Mouse (Mus musculus) liver (tissue): Measurements from ENCODE around the gene Kmt2c.
"Not testable (repeated sequence)": the region's sequence is repeated elsewhere in the genome, so short reads cannot be mapped to it uniquely, and the experiment has no call there.

ENCODE experiments used
- DNase-seq: peaks from one replicate; pipeline ENCODE4 v3.0.0-alpha.2; 2020; ENCODE audit warnings: mixed read lengths

Gene Kmt2c

DNA sequence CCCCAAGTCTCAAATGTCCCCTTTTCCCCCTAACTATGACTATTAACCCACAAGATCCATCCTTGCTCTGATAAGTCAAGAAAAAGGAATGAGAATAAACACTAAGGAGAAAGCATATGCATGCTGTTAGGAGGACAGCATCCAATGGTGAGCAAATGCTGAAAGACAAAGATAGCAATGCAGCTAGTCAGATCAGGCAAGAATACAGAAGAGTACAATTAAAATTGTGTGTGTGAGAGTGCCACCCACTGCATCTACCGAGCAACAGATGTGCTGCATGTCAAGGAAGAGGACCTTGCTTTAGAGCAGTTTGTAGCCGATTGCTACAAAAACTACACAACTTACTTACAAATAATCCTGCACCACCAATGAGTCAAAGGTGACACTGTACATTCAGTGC is 145.1 kb downstream of the Kmt2c start:
- no peak for DNase-seq

DNA sequence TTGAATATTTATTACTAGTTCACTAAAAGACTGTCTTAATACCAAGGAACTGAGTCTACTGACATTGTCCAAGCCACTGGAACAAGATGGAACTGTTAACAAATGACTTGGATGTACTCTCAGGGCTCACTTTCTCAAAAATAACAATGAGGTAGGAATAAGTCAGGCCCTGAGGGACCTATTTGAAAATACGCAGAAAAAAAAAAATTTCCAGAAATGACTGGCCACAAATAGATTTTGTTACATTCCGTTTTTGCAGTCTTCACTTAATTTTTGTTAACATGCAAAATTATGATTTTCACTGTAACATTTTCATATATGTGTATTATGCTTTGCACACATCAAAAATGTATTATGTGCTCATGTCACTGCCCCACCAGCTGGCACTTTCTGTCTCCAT is 167.3 kb downstream of the Kmt2c start:
- DNase-seq, result no peak

DNA sequence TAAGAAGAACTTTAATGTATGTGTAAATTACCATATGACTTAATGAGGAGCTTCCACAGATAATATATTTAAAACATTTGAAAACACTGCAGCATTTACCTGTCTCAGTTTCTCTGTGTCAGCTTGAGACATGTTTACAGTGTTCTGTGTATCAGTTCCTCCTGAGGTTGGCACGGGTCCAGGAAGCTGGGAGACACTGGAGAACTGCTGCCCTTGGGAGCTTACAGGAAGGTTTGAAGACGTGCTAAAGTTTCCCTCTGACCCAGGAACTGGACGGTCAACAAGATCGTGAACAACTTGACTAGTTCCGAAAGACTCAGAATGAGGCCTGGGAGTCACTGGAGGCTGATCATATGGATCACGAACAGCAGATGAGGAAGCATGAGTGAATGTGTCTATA is 184.7 kb downstream of the Kmt2c start:
- no peak for DNase-seq

DNA sequence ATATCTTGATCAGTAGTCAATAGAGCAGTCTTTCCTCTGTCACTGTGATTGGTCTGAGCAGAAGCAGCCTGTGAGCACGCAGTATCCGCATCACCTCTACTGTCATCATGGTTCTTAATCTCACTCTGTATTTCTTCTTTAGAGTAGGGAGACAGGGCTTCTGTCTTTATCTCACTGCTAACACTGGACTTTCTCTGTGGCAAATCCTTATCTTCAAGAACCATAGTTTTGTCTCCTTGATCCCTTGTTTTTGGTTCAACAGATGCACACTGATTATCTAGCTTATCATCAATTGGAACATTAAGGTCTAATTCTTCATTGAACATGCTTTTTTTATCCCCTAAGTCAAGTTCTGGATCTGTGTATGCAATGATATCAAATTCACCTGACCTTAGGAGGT is 188.4 kb downstream of the Kmt2c start:
- DNase-seq, result no peak

DNA sequence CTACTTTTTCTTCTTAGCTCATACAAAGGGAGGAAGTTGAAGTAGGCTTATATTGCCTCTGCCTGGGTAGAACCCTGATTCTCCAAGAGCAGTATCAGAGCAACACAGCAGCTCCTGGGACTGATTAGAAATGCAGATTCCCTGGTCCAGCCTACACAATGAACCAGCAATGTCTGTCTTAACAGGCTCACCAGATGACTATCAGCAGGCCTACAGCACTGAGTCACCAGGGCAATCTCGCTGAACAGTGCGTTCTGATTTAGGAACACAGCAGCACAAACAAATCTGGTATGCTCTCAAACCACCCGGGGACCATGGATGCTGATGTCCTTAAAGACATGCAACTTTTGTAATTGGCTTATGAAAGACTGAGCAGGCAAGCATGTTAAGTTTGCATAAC is 201.8 kb downstream of the Kmt2c start:
- DNase-seq, result no peak

DNA sequence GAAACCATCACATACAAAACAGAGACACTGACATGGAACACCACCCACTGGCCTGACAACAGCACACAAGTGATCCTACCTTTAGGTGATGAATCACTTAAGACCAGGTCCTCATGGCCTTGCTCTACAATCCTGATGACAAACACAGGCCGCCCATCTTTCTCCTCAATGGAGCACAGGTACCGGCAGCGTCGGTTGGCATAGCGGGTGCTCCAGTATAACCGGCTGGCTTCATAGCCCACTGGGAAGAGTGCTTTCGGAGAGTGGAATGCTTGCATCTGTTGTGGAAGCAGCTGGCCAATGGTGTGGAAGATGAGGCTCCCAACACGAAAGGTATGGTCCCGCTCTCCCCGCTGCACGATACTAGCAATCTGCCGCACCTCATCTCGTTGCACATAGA is 214.6 kb downstream of the Kmt2c start:
- no peak for DNase-seq

DNA sequence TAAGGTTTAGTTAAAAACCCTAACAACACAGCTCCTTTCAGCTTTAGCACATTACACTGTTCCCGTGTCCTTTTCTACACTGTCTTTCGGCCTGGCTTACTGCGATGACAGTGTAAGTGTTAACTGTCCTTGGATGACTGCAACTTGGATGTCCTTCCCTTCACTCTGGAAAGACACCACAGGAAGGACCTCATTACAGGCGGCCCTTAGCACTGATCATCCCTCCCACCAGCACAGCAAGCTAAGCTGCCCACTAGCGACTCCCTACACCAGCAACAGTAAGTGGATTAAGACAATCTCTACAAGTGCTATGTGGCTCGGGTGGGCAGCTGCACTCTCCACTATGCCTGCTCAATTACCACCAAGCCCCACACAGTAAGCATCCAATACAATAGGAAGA is 222.2 kb downstream of the Kmt2c start:
- DNase-seq, result no peak

DNA sequence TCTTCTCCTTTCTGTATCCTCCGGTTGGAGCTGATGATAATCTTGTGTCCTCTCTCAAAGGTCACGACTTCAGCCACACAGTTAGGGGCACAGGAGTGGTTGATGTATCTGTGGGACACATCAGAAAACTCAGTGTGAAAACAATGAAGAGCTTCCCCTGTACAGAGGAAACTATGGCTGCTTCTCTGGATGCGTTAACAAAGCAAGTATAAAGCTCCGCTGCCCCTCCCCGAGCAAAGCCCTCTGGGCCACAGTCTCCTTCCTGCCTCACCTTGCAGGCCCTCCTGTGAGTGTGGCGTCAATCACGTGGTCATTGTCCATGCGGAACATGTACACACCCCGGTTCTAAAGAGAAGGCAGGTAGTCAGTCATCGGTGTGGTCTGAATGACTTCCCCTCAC is 223.0 kb downstream of the Kmt2c start:
- DNase-seq, result no peak

DNA sequence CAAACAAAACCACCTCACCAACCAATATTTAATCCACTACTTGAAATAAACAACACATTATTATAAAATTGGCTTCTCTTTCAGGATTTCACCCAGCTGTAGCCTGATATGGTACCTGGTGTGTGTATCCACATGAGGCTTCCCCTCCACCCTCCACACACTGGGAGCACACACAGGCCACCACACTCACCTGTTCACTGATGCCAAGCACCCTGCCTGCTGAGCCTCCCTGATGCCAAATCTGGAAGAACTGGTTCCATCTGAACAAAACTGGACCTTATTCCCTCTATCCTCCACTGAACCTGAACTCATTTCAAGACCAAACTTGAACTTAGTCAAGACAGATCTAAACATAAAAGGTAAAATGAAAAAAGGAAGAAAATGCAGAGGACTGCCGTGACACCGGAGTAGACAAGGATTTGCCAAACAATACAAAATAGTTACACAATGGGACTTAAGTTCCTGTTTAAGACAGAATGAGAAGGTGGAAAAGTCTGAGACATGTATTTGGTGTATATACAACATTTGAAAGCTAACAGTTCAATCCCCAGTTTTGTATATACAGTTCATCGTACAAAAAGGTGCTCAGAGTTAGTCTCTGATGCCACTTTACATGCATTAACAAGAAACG is 230.2 kb downstream of the Kmt2c start:
- DNase-seq, result no peak

DNA sequence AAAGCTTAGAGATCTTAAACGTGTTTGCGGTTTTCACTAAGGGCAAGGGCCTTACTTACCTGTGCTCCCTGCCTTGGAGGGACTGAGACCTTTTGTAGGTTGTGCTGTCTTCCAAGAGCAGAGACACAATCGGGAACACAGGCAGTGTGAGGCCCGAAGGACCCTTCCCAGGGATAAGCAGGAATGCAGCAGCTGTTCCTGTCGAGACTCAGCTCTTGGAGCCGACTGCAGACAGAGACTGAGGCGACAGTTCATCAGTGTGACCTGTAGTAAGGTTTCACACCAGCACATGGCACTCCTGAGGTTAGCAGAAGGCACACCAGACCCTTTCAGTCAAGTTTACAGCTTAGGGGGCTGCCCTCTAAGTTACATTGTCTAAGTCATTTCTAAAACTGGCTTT is 236.3 kb downstream of the Kmt2c start:
- no peak for DNase-seq

DNA sequence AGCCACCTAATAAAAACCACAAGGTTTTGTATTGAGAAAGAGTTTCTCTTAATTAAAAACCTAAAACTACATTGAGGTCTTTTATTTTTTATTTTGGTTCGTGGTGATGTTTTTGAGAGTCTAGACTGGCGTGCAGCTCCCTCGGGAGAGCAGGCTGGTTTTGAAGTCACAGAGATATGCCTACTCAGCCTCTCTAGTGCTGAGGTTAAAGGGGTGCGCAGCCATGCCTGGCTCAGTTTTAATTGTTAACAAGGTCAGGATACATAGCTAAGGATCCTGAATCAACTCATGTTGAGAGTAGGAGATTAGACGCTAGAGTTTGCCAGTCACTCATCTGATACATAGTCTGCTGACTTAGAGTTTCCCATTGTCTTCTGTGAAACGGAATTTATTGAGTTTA is 237.1 kb downstream of the Kmt2c start:
- DNase-seq, result no peak

DNA sequence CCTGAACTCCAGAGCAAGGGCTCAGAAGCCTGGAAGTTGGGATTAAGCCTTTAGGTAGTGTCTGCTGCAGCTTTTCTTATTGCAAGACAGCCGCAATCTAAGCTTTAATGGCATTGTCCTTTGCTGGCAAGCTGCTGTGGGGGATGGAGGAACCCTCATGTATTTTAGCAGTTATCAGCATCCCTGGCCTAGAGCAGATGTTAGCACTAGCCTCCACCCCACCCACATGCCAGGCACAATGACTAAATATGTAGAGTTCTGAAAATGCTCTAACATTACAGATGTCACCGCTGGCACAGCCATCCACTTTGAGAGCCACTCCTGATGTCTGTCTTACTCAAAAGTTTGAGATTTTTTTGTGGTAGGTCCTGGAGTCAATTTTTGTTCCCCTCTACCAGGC is 241.9 kb downstream of the Kmt2c start:
- DNase-seq, result no peak

DNA sequence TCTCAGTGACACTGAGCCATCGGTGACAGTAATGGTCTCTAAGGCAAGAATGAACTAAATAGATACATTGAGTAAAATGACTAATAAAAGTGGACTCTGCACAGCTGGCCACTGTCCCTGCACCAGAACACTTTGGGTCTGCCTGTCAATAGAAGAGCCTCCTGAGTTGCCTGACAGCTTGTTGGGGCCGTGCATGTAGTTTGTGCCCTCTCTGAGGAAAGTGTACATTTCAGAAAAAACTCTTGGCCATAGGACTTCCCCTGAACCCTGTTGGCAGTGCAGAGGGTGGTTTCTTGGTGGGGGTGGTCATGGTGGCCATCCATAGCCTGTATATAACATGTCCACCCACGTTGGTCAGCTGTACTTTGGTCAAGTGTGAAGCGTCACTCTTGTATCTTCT is 244.1 kb downstream of the Kmt2c start:
- no peak for DNase-seq

DNA sequence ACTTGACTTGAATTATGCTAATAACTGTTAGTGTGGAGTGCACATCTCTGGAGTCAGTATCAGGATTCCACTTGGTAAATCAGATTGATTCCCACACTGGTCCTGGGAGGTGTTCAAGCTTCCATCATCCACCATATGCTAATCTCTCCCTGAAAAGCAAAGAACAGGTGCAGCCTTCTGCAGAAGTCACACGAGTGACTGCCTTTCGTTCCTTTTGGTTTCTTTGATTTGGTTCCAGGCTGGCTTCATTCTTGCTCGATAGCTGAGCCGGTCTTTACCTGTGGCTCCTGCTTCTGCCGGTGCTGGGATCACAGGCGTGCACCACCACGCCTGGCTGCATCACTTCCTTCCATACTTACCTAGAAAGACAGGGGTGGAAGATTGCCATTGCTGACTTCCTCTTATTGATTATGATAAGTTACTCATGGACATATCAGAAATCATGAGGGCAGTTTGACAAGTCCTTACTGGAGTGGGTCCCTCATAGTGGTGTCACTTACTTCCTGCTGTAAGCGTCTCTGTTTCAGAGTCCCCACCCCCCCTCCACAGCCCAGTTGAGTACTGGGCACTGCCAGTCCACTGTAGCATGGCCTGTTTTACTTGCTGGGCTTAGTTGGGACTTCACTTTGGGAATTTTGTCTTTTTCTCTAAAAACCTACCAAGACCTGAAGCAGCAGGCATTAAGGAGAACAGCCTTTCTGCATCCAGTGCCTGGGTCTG is 245.6 kb downstream of the Kmt2c start:
- DNase-seq, result no peak

DNA sequence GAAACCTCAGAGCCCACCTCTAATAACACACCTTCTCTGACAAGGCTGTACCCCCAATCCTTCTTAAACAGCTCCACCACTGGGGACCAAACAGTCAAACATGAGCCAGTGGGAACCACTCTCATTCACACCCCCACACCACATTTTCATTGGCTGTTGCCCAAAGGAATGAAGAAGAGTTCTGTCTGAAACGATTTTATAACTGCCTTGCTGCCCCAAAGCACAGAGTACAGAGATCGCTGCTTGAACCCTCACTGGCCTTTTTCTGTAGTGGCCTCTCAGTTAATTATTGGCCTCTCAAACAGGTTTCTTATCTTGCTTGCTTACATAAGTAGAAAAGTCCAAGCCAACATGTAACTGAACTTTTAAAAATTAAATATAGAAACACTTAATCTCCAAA is 246.2 kb downstream of the Kmt2c start:
- DNase-seq, result no peak

DNA sequence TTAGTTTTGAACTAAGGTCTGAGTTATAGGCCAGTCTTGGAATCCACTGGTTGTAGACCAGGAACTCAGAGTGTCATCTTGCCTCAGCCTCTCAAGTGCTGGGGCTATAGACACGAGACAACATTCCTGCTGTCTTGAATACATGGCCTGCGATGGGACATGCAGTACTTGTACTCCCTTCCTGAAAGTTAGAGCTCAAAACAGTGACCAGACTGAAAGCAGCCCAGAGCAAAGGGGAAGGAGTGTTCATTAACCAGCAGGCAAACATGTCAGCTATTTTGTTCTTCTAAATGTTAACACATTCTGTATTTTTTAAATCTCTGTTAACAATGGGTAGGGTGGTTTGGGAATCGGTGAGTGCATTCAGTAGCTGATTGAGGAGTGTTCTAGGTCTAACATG is 251.5 kb downstream of the Kmt2c start:
- no peak for DNase-seq

DNA sequence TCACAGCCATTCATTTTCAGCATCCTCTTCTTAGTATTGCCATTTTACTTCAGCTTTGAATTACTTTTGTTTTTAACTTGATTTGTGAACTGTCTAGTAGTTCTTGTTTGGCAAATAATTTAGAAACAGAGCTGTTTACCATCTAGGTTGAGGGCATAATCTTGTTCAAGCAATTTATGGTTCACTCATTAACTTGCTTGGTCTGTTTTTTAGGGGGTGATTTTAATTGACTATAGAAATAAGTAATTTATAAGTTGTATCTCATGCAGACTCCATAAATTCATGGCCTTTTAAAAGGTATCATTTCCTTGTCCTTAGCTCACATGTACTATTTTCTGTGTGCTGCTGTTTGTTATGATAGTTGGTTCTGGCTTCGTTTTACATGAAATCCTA is 252.1 kb downstream of the Kmt2c start:
- DNase-seq, result no peak

DNA sequence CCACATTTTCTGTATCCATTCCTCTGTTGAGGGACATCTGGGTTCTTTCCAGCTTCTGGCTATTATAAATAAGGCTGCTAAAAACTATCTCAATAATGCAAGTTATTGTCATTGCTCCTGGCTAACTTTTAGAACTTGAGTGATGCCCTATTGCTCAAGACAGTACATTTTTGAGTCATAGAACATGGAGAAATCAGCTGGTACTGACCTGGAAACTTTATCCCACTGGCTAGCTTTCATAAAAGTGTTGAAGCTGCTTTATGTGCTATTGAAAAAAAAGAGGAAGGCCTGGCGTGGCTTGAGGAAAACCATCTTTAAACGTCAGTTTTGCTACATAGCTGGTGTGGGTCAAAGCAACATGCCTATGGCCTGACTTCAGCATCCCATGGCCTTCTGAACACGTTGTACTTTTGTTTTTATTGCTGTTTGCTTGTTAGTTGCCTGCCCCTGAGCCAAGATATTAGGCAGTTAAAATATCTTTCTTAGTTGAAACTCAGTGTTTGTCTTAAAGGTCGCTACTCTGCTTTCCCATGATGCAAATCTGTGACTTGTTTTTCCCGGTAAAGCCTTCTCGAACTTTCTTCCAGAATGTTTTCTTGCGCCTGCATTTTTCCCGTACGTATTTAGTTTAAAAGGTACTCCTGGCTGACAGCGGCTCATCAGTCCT is 252.6 kb downstream of the Kmt2c start:
- no peak for DNase-seq

DNA sequence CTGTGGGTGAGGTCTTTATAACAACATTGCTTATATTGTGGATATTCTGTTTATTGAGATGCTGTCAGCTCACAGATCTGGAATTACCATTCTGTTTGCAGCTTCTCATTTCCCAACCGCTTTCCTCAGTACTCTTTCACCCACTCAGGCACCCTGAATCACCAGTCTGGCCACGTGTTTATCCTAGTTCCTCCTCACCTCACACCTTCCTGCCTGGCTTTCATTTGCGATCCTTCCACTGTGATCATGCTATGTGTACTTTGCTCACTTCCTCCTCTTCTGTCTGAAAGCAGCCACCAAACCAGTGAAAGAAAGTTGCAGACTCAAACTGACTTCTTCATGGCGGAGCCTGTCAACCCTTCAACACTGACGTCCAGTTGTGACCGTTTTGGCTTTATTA is 255.5 kb downstream of the Kmt2c start:
- DNase-seq, result no peak

DNA sequence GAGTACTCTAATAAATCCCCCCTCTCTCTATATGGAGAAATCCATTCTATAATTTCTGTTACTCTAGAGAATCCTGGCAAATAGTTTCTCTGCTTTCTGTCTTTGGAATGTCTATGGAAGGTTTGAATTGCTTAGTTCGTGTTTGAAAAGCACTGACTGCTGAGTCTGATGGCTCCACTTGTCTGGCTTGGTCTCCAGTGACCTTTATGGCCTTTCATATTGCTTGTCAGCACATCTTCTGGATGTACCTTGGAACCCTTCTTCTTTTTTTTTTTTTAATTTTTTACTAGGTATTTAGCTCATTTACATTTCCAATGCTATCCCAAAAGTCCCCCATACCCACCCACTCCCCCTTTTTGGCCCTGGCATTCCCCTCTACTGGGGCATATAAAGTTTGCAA is 274.2 kb downstream of the Kmt2c start:
- not testable (repeated sequence) for DNase-seq

DNA sequence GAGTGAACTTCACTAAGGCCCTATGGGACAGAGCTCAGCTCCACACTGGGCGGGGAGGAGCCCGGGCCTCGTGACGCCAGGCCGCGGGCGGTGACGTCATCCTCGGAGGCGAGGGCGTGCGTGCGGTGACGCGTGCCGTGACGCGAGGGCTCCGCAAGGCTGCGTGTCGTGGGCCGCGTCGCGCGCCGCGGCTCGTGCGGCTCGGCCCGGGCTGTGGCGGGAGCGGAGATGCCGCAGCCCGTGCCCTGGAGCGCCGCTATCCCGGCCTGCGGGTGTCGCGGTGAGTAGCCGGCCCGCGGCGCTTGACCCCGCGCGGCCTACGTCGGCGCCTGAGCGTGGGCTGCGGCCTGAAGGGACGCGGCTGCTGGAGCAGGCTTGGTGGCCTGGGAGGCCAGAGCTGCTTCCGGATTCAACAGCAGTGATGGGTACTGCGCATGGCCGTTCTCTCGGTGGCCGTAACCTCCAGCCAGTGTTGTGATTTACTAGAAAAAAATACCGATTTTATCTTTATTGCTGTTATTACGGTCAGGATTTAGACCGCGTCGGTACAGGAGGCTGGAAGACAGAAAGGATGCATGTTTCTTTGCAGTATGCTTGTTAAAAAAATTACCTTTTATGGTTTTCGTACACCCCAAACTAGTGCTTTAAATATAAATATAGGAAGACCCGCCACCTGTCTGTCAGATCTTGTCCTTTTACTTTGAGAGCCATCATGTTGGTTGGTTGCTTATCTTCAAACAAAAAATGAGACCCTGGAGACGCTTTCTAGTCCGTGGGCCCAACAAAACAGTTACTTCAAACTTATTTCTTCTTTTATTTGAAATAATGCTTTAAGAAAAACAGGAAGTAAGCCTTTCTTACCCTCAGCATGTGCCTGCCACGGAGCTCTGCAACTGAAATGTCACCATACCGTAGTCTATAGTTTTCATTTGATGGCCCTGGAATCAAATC is 275.6 kb downstream of the Kmt2c start, which contains the start of gene E130116L18Rik:
E130116L18Rik (minus strand) TSS at position 402 of the 951 bp plus-strand sequence.
- peak; percentile 70 for DNase-seq
